Mouse (Mus musculus): ENCODE data around the gene Tenm4. TPM values are rescaled to one million over a fixed set of nuclear protein-coding genes. Genes with fewer than 3 reads are reported as not detected.

The Tenm4 gene
- polyA plus RNA-seq, 1 experiment from 2014 or later = 9.1 TPM

- Histone ChIP-seq H3K4me1 (ENCODE audit: control insufficient read depth, insufficient read depth, low read length) (no peaks in the 10 kb centered on the region), H3K36me3 (ENCODE audit: control insufficient read depth, insufficient read depth) (no peaks in the 10 kb centered on the region), H3K4me2 (ENCODE audit: low read depth, low read length) (no peak overlapping the region), H3K27me3 (ENCODE audit: control insufficient read depth, insufficient read depth, low read length) (no peaks in the 10 kb centered on the region), H3K4me3 (ENCODE audit: low read length) (no peak overlapping the region), H3K9me3 (replicated peaks; ENCODE audit: control insufficient read depth, low read length) (no peaks in the 10 kb centered on the region), H3K9ac (ENCODE audit: low read length) (no peak overlapping the region), H3K27ac (ENCODE audit: low read length) (no peak overlapping the region)
- WGBS = 73% methylated on average over 4 of the region's 4 CpGs
- no peak for ATAC-seq (replicated peaks; ENCODE audit: extremely low read depth, insufficient read depth, low FRiP score)
Observed at GRCm38 (mm10) chr7:96181751-96182150, 10.7 kb downstream of the Tenm4 start.

- Histone ChIP-seq H3K27ac (ENCODE audit: low read length) (no peak overlapping the region), H3K36me3 (ENCODE audit: control insufficient read depth, insufficient read depth) (no peaks in the 10 kb centered on the region), H3K9me3 (replicated peaks; ENCODE audit: control insufficient read depth, low read length) (no peaks in the 10 kb centered on the region), H3K4me1 (ENCODE audit: control insufficient read depth, insufficient read depth, low read length) (no peaks in the 10 kb centered on the region), H3K9ac (ENCODE audit: low read length) (no peak overlapping the region), H3K4me2 (ENCODE audit: low read depth, low read length) (no peak overlapping the region), H3K4me3 (ENCODE audit: low read length) (no peak overlapping the region), H3K27me3 (ENCODE audit: control insufficient read depth, insufficient read depth, low read length) (no peaks in the 10 kb centered on the region)
- no peak for ATAC-seq (replicated peaks; ENCODE audit: extremely low read depth, insufficient read depth, low FRiP score)
- WGBS = 91% methylated on average over 1 of the region's 1 CpGs
Observed at GRCm38 (mm10) chr7:96183195-96183594, 12.1 kb downstream of the Tenm4 start.

- Histone ChIP-seq H3K4me2 (ENCODE audit: low read depth, low read length) (no peak overlapping the region), H3K27me3 (ENCODE audit: control insufficient read depth, insufficient read depth, low read length) (no peaks in the 10 kb centered on the region), H3K36me3 (ENCODE audit: control insufficient read depth, insufficient read depth) (no peaks in the 10 kb centered on the region), H3K27ac (ENCODE audit: low read length) (no peak overlapping the region), H3K9ac (ENCODE audit: low read length) (no peak overlapping the region), H3K4me3 (ENCODE audit: low read length) (no peak overlapping the region), H3K9me3 (replicated peaks; ENCODE audit: control insufficient read depth, low read length) (no peaks in the 10 kb centered on the region), H3K4me1 (ENCODE audit: control insufficient read depth, insufficient read depth, low read length) (no peaks in the 10 kb centered on the region)
- 81% methylated on average over 9 of the region's 9 CpGs for WGBS
- no peak for ATAC-seq (replicated peaks; ENCODE audit: extremely low read depth, insufficient read depth, low FRiP score)
Observed at GRCm38 (mm10) chr7:96185411-96185810, 14.4 kb downstream of the Tenm4 start.

- no peak overlapping the region for H3K4me2 ChIP-seq (ENCODE audit: low read depth, low read length)
- no peaks in the 10 kb centered on the region for H3K36me3 ChIP-seq (ENCODE audit: control insufficient read depth, insufficient read depth)
- WGBS = 68% methylated on average over 10 of the region's 10 CpGs
- ATAC-seq (replicated peaks; ENCODE audit: extremely low read depth, insufficient read depth, low FRiP score) = no peak
- H3K4me3 ChIP-seq (ENCODE audit: low read length) = no peak overlapping the region
- no peak overlapping the region for H3K9ac ChIP-seq (ENCODE audit: low read length)
- no peak overlapping the region for H3K27ac ChIP-seq (ENCODE audit: low read length)
- H3K9me3 ChIP-seq (replicated peaks; ENCODE audit: control insufficient read depth, low read length) = no peaks in the 10 kb centered on the region
- peaks cover 17% of the 10 kb centered on the region for H3K27me3 ChIP-seq (ENCODE audit: control insufficient read depth, insufficient read depth, low read length)
- no peaks in the 10 kb centered on the region for H3K4me1 ChIP-seq (ENCODE audit: control insufficient read depth, insufficient read depth, low read length)
Observed at GRCm38 (mm10) chr7:96203812-96204560, 32.9 kb downstream of the Tenm4 start.

GRCm38 (mm10) chr7:96204809-96205350 lies 33.8 kb downstream of the Tenm4 start:
- Histone ChIP-seq H3K9ac (ENCODE audit: low read length) (no peak overlapping the region), H3K27ac (ENCODE audit: low read length) (no peak overlapping the region), H3K9me3 (replicated peaks; ENCODE audit: control insufficient read depth, low read length) (no peaks in the 10 kb centered on the region), H3K36me3 (ENCODE audit: control insufficient read depth, insufficient read depth) (no peaks in the 10 kb centered on the region), H3K4me1 (ENCODE audit: control insufficient read depth, insufficient read depth, low read length) (no peaks in the 10 kb centered on the region), H3K27me3 (ENCODE audit: control insufficient read depth, insufficient read depth, low read length) (peaks cover 24% of the 10 kb centered on the region), H3K4me2 (ENCODE audit: low read depth, low read length) (no peak overlapping the region), H3K4me3 (ENCODE audit: low read length) (no peak overlapping the region)
- ATAC-seq (replicated peaks; ENCODE audit: extremely low read depth, insufficient read depth, low FRiP score) = no peak
- 26% methylated on average over 10 of the region's 10 CpGs for WGBS

- Histone ChIP-seq H3K9me3 (replicated peaks; ENCODE audit: control insufficient read depth, low read length) (no peaks in the 10 kb centered on the region), H3K27ac (ENCODE audit: low read length) (no peak overlapping the region), H3K4me2 (ENCODE audit: low read depth, low read length) (no peak overlapping the region), H3K36me3 (ENCODE audit: control insufficient read depth, insufficient read depth) (no peaks in the 10 kb centered on the region), H3K4me1 (ENCODE audit: control insufficient read depth, insufficient read depth, low read length) (peaks cover 11% of the 10 kb centered on the region), H3K27me3 (ENCODE audit: control insufficient read depth, insufficient read depth, low read length) (peaks cover 27% of the 10 kb centered on the region), H3K9ac (ENCODE audit: low read length) (no peak overlapping the region), H3K4me3 (ENCODE audit: low read length) (no peak overlapping the region)
- ATAC-seq (replicated peaks; ENCODE audit: extremely low read depth, insufficient read depth, low FRiP score) = no peak
- 70% methylated on average over 3 of the region's 3 CpGs for WGBS
Observed at GRCm38 (mm10) chr7:96207071-96207470, 36.0 kb downstream of the Tenm4 start.

GRCm38 (mm10) chr7:96209783-96210524 lies 38.9 kb downstream of the Tenm4 start:
- Histone ChIP-seq H3K36me3 (ENCODE audit: control insufficient read depth, insufficient read depth) (no peaks in the 10 kb centered on the region), H3K4me3 (ENCODE audit: low read length) (peak overlapping the region; percentile 75), H3K9me3 (replicated peaks; ENCODE audit: control insufficient read depth, low read length) (no peaks in the 10 kb centered on the region), H3K9ac (ENCODE audit: low read length) (peak overlapping the region; percentile 82), H3K27me3 (ENCODE audit: control insufficient read depth, insufficient read depth, low read length) (peaks cover 35% of the 10 kb centered on the region), H3K4me1 (ENCODE audit: control insufficient read depth, insufficient read depth, low read length) (peaks cover 15% of the 10 kb centered on the region), H3K4me2 (ENCODE audit: low read depth, low read length) (peak overlapping the region; percentile 80), H3K27ac (ENCODE audit: low read length) (0 out of 2 replicates have a peak overlapping the region, but pooled peaks have one; percentile 16)
- peak; percentile 25 for ATAC-seq (replicated peaks; ENCODE audit: extremely low read depth, insufficient read depth, low FRiP score)
- under 1% methylated on average over 71 of the region's 75 CpGs for WGBS

- peak; percentile 57 for ATAC-seq (replicated peaks; ENCODE audit: extremely low read depth, insufficient read depth, low FRiP score)
- Histone ChIP-seq H3K9me3 (replicated peaks; ENCODE audit: control insufficient read depth, low read length) (no peaks in the 10 kb centered on the region), H3K27me3 (ENCODE audit: control insufficient read depth, insufficient read depth, low read length) (peaks cover 38% of the 10 kb centered on the region), H3K27ac (ENCODE audit: low read length) (no peak overlapping the region), H3K4me2 (ENCODE audit: low read depth, low read length) (peak overlapping the region; percentile 80), H3K36me3 (ENCODE audit: control insufficient read depth, insufficient read depth) (no peaks in the 10 kb centered on the region), H3K9ac (ENCODE audit: low read length) (peak overlapping the region; percentile 82), H3K4me3 (ENCODE audit: low read length) (peak overlapping the region; percentile 75), H3K4me1 (ENCODE audit: control insufficient read depth, insufficient read depth, low read length) (peaks cover 15% of the 10 kb centered on the region)
- WGBS = under 1% methylated on average over 61 of the region's 62 CpGs
Observed at GRCm38 (mm10) chr7:96210525-96211369, 39.7 kb downstream of the Tenm4 start.
